Mouse (Mus musculus): ENCODE results near the gene Rnf222. TPM values are rescaled to one million over a fixed set of nuclear protein-coding genes. Genes with fewer than 3 reads are reported as not detected.

Gene Rnf222
- total and polyA plus RNA-seq, 3 experiments: 0.23 to 0.28 TPM; not detected in 1

- H3K4me1 ChIP-seq (ENCODE audit: control insufficient read depth in 1 of 2, insufficient read depth in 2 of 2, low read length in 2 of 2): peaks cover 5 to 26% of the 10 kb centered on the region in 2 experiments
- no peak overlapping the region for H3K27ac ChIP-seq (ENCODE audit: control insufficient read depth, low read depth, low read length)
- no peak for DNase-seq (ENCODE audit: low read depth, low spot score)
- no peak overlapping the region for H3K4me3 ChIP-seq (ENCODE audit: control insufficient read depth in 1 of 2, insufficient read depth in 1 of 2, low read depth in 2 of 2, low read length in 2 of 2)
- H3K36me3 ChIP-seq (ENCODE audit: control insufficient read depth in 1 of 2, insufficient read depth in 2 of 2, low read length in 2 of 2): peaks cover 0 to 19% of the 10 kb centered on the region in 2 experiments; a peak in 2 of 4 replicates
- no peaks in the 10 kb centered on the region for H3K27me3 ChIP-seq (ENCODE audit: control insufficient read depth in 1 of 2, insufficient read depth in 2 of 2, low read length in 2 of 2)
- no peak for TF ChIP-seq CHD1 (IDR thresholded peaks at IDR 0.05; ENCODE audit: low read depth, low read length)
- TF ChIP-seq GABPA (IDR thresholded peaks at IDR 0.05; ENCODE audit: low read depth, low read length): no peak
- TF ChIP-seq NELFE (IDR thresholded peaks at IDR 0.05; ENCODE audit: low read depth, low read length): no peak
- TF ChIP-seq ELF1 (IDR thresholded peaks at IDR 0.05; ENCODE audit: low read depth, low read length): no peak
- TF ChIP-seq POLR2AphosphoS5 (IDR thresholded peaks at IDR 0.05; ENCODE audit: borderline replicate concordance, low read depth, low read length): no peak
- no peak for TF ChIP-seq ZMIZ1 (IDR thresholded peaks at IDR 0.05; ENCODE audit: low read depth, low read length)
- TF ChIP-seq USF2 (IDR thresholded peaks at IDR 0.05; ENCODE audit: borderline replicate concordance in 1 of 2, insufficient read depth in 1 of 2, low read depth in 1 of 2, low read length in 2 of 2): no peak
- H3K79me2 ChIP-seq (ENCODE audit: control insufficient read depth, insufficient read depth, low read length, poor library complexity): peaks cover 5% of the 10 kb centered on the region
- no peak overlapping the region for H3K9ac ChIP-seq (ENCODE audit: control insufficient read depth, low read depth, low read length, poor library complexity, severe bottlenecking)
- no peaks in the 10 kb centered on the region for H3K9me3 ChIP-seq (replicated peaks; ENCODE audit: insufficient read depth, low read length)
These were observed 31.0 kb upstream of the Rnf222 start for GRCm38 (mm10) chr11:68857329-68857728.

DNA sequence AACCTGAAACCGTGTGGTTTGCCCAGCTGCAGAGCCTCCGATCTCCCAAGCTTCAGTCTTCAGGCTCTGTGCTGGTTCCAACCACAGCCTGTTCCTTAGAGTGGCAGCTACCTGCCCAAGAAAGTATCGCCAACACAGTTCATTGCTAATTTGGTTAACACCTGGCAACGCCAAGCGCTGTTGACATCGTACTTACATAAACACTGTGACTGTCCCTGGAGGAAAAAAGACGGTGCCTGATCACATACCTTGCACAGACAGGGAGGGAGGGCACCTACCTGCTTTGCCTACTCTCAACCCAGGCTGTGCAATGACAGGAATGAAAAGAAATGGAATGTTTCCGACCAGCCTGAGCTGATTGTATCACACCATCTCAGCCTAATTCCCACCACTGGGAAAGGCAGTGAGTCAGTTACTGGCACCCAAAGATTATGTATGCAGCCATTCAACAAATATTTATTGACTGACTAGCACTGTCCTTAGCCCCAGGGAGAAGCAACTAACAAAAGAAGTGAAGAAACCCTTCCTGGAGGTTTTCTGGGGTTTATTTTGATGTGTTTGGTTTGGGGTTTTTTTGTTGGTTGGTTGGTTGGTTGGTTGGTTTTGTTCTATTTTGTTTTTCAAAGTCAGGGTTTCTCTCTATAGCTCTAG lies 28.3 kb upstream of the Rnf222 start:
- TF ChIP-seq MAFK (IDR thresholded peaks at IDR 0.05; ENCODE audit: borderline replicate concordance, low read depth, low read length): no peak
- no peak for TF ChIP-seq MXI1 (IDR thresholded peaks at IDR 0.05; ENCODE audit: low read depth, low read length)
- DNase-seq (ENCODE audit: low read depth, low spot score): no peak
- no peak overlapping the region for H3K9ac ChIP-seq (ENCODE audit: control insufficient read depth, low read depth, low read length, poor library complexity, severe bottlenecking)
- H3K36me3 ChIP-seq (ENCODE audit: control insufficient read depth in 1 of 2, insufficient read depth in 2 of 2, low read length in 2 of 2): peaks cover 0 to 15% of the 10 kb centered on the region in 2 experiments; a peak in 2 of 4 replicates
- no peaks in the 10 kb centered on the region for H3K9me3 ChIP-seq (replicated peaks; ENCODE audit: insufficient read depth, low read length)
- H3K4me1 ChIP-seq (ENCODE audit: control insufficient read depth in 1 of 2, insufficient read depth in 2 of 2, low read length in 2 of 2): peaks cover 0 to 20% of the 10 kb centered on the region in 2 experiments; a peak in 3 of 4 replicates
- no peak overlapping the region for H3K27ac ChIP-seq (ENCODE audit: control insufficient read depth, low read depth, low read length)
- no peaks in the 10 kb centered on the region for H3K27me3 ChIP-seq (ENCODE audit: control insufficient read depth in 1 of 2, insufficient read depth in 2 of 2, low read length in 2 of 2)
- H3K79me2 ChIP-seq (ENCODE audit: control insufficient read depth, insufficient read depth, low read length, poor library complexity): no peaks in the 10 kb centered on the region
- H3K4me3 ChIP-seq (ENCODE audit: control insufficient read depth in 1 of 2, insufficient read depth in 1 of 2, low read depth in 2 of 2, low read length in 2 of 2): no peak overlapping the region

GRCm38 (mm10) chr11:68862260-68862659 lies 26.1 kb upstream of the Rnf222 start:
- Histone ChIP-seq H3K36me3 (ENCODE audit: control insufficient read depth in 1 of 2, insufficient read depth in 2 of 2, low read length in 2 of 2) (peaks cover 0 to 9% of the 10 kb centered on the region in 2 experiments; a peak in 2 of 4 replicates), H3K4me3 (ENCODE audit: control insufficient read depth in 1 of 2, insufficient read depth in 1 of 2, low read depth in 2 of 2, low read length in 2 of 2) (no peak overlapping the region), H3K9me3 (replicated peaks; ENCODE audit: insufficient read depth, low read length) (no peaks in the 10 kb centered on the region), H3K4me1 (ENCODE audit: control insufficient read depth in 1 of 2, insufficient read depth in 2 of 2, low read length in 2 of 2) (peaks cover 0 to 11% of the 10 kb centered on the region in 2 experiments; a peak in 3 of 4 replicates), H3K79me2 (ENCODE audit: control insufficient read depth, insufficient read depth, low read length, poor library complexity) (no peaks in the 10 kb centered on the region), H3K27me3 (ENCODE audit: control insufficient read depth in 1 of 2, insufficient read depth in 2 of 2, low read length in 2 of 2) (no peaks in the 10 kb centered on the region), H3K9ac (ENCODE audit: control insufficient read depth, low read depth, low read length, poor library complexity, severe bottlenecking) (no peak overlapping the region), H3K27ac (ENCODE audit: control insufficient read depth, low read depth, low read length) (no peak overlapping the region)
- TF ChIP-seq POLR2A (IDR thresholded peaks at IDR 0.05; ENCODE audit: control insufficient read depth in 1 of 2, insufficient read depth in 1 of 2, low read depth in 1 of 2, low read length in 2 of 2, poor library complexity in 1 of 2) (no peak), JUND (IDR thresholded peaks at IDR 0.05; ENCODE audit: low read depth, low read length) (no peak), CTCF (IDR thresholded peaks at IDR 0.05 in 2 of 3, conservative IDR thresholded peaks at IDR 0.05 in 1 of 3; ENCODE audit: control insufficient read depth in 1 of 3, insufficient read depth in 1 of 3, low read depth in 2 of 3, low read length in 3 of 3, poor library complexity in 1 of 3, severe bottlenecking in 1 of 3) (no peak), UBTF (IDR thresholded peaks at IDR 0.05; ENCODE audit: borderline replicate concordance, insufficient read depth, low read depth, low read length) (no peak), E2F4 (IDR thresholded peaks at IDR 0.05; ENCODE audit: borderline replicate concordance, low read depth, low read length) (no peak), EP300 (IDR thresholded peaks at IDR 0.05; ENCODE audit: low read depth in 1 of 2, low read length in 2 of 2) (no peak), CHD2 (IDR thresholded peaks at IDR 0.05; ENCODE audit: low read length) (no peak)
- DNase-seq (ENCODE audit: low read depth, low spot score): no peak

Data from MEL (cell line).